Mouse (Mus musculus) embryonic facial prominence, embryonic 13.5 days (tissue): ENCODE results near the gene Cacna1s. TPM values are rescaled to one million over a fixed set of nuclear protein-coding genes. Genes with fewer than 3 reads are reported as not detected.
A peak's percentile ranks its signal among the peaks of the same experiment; 100 is the strongest.

Source experiments
- ATAC-seq: fragments of 200-750 bp; cut with Nextera tagmentation; 2 replicates; pipeline ENCODE4 v1.8.0; 2017; ENCODE audit warnings: low read depth; ENCODE audit not compliant: insufficient number of reproducible peaks, insufficient read depth, low FRiP score, low TSS enrichment
- H3K27ac ChIP-seq: fragments of 300-500 bp; sonication (generic); 2 replicates; pipeline ENCODE4 v1.5.1; 2015; ENCODE audit warnings: moderate library complexity, mild to moderate bottlenecking, inconsistent platforms
- H3K27me3 ChIP-seq: fragments of 300-500 bp; sonication (generic); 2 replicates; pipeline ENCODE4 v1.6.1; 2015; ENCODE audit warnings: mild to moderate bottlenecking, inconsistent platforms
- H3K36me3 ChIP-seq: fragments of 300-500 bp; sonication (generic); 2 replicates; pipeline ENCODE4 v1.6.1; 2015; ENCODE audit warnings: mild to moderate bottlenecking, inconsistent platforms
- H3K4me1 ChIP-seq: fragments of 300-500 bp; sonication (generic); 2 replicates; pipeline ENCODE4 v1.6.1; 2015; ENCODE audit warnings: inconsistent platforms
- H3K4me2 ChIP-seq: fragments of 300-500 bp; sonication (generic); 2 replicates; pipeline ENCODE4 v1.6.1; 2015; ENCODE audit warnings: moderate library complexity, mild to moderate bottlenecking, inconsistent platforms
- H3K4me3 ChIP-seq: fragments of 300-500 bp; sonication (generic); 2 replicates; pipeline ENCODE4 v1.5.1; 2015; ENCODE audit warnings: mild to moderate bottlenecking, inconsistent platforms
- H3K9ac ChIP-seq: fragments of 300-500 bp; sonication (generic); 2 replicates; pipeline ENCODE4 v1.6.1; 2015; ENCODE audit warnings: mild to moderate bottlenecking, inconsistent platforms
- H3K9me3 ChIP-seq: fragments of 300-500 bp; sonication (generic); 2 replicates; pipeline ENCODE4 v1.6.1; 2016; ENCODE audit warnings: inconsistent platforms
- WGBS: fragments of 180-500 bp; shearing (Covaris S2); methylation state at CpG from one replicate; pipeline ENCODE4 v1.1.7; 2015; ENCODE audit warnings: mixed read lengths; 5-methylcytosine and 5-hydroxymethylcytosine counted together
- polyA plus RNA-seq: library from polyadenylated mRNA; unstranded; fragments of >200 nt; fragmentation: Nextera tagmentation; extraction: Ambion mirVana; gene quantifications from 2 replicates; pipeline ENCODE4 v1.2.1, GENCODE M21; 2015

Gene Cacna1s
- polyA plus RNA-seq: 0.70 and 1.3 TPM in 2 replicates

DNA sequence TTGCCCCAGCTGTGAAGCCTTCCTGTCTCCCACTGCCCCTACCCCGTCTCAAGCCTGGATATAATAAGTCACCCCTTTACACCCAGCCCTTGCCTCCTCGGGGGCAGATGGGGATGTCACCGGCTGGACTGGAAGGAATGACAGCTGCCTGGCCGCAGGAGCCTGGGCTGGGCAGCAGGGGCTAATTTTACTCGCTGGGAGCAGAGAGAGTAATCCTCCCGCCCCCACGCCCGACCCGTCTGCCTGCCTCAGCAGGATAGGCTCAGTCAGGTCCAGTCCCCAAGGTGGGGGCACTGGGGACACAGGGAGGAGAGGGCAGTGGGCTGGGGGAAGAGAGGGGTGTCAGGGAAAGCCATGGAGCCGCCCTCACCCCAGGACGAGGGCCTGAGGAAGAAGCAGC, at the start of gene Cacna1s:
Gene Cacna1s, plus strand, starts transcription at position 204 of the 400 bp plus-strand sequence.
- ATAC-seq: no peak
- WGBS: 28% methylated on average over 11 of the region's 11 CpGs
- Histone ChIP-seq H3K9ac (no peak within 1 kb of the TSS), H3K27me3 (peaks cover 59% of the 10 kb centered on the region), H3K36me3 (no peaks in the 10 kb centered on the region), H3K4me2 (peak within 1 kb of the TSS; percentile 64; the same call in 1 of the 2 replicates), H3K4me1 (peaks cover 18% of the 10 kb centered on the region), H3K9me3 (no peaks in the 10 kb centered on the region), H3K4me3 (no peak within 1 kb of the TSS), H3K27ac (no peak within 1 kb of the TSS)

GRCm38 (mm10) chr1:136006292-136006748, 46.2 kb upstream of the Cacna1s start, which contains the start of gene Igfn1:
Igfn1 (minus strand) TSS chr1:136006342.
- WGBS: 70% methylated on average over 3 of the region's 3 CpGs
- peak within 1 kb of the TSS; percentile 79 for H3K4me2 ChIP-seq
- no peaks in the 10 kb centered on the region for H3K36me3 ChIP-seq
- no peak for ATAC-seq
- peaks cover 6% of the 10 kb centered on the region for H3K4me1 ChIP-seq
- peaks cover 34% of the 10 kb centered on the region for H3K27me3 ChIP-seq
- H3K9ac ChIP-seq: no peak within 1 kb of the TSS
- H3K27ac ChIP-seq: no peak within 1 kb of the TSS
- H3K4me3 ChIP-seq: peak within 1 kb of the TSS; percentile 46
- no peaks in the 10 kb centered on the region for H3K9me3 ChIP-seq

- Histone ChIP-seq H3K9ac (peak within 1 kb of the TSS; percentile 68), H3K27me3 (peaks cover 34% of the 10 kb centered on the region), H3K4me3 (peak within 1 kb of the TSS; percentile 46), H3K36me3 (no peaks in the 10 kb centered on the region), H3K4me2 (peak within 1 kb of the TSS; percentile 79), H3K9me3 (no peaks in the 10 kb centered on the region), H3K4me1 (peaks cover 6% of the 10 kb centered on the region), H3K27ac (no peak within 1 kb of the TSS)
- ATAC-seq: no peak
- WGBS: 3% methylated on average over 37 of the region's 37 CpGs
Observed at GRCm38 (mm10) chr1:136007211-136008158, 45.1 kb upstream of the Cacna1s start, which contains the start of gene Tmem9. Tmem9 (plus strand) TSS chr1:136008150.

DNA sequence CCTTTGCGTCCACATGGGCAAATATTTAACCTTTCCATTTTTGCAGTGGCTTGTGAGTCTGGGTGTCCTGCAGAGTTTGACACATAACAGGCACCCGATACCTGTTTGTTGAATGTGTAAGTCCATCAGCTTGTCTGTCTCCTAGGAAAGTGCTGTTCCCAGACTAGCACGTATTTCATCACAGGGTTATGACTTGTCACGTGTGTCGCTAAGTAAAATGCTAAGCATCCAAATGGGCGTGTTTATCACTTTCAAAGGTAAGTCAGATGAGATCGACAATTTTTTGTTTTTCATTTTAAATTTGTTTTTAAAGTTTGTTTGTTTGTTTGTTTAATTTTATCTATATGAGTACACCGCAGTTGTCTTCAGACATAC, 44.4 kb upstream of the Cacna1s start:
- ATAC-seq: no peak
- Histone ChIP-seq H3K4me2 (peak overlapping the region; percentile 79), H3K4me3 (peak overlapping the region; percentile 46), H3K4me1 (peaks cover 6% of the 10 kb centered on the region), H3K9ac (peak overlapping the region; percentile 68; the same call in 1 of the 2 replicates), H3K27ac (no peak overlapping the region), H3K36me3 (no peaks in the 10 kb centered on the region), H3K27me3 (peaks cover 34% of the 10 kb centered on the region), H3K9me3 (no peaks in the 10 kb centered on the region)
- WGBS: 22% methylated on average over 8 of the region's 8 CpGs

- H3K4me1 ChIP-seq: peaks cover 6% of the 10 kb centered on the region
- ATAC-seq: no peak
- no peak overlapping the region for H3K4me2 ChIP-seq
- H3K27ac ChIP-seq: no peak overlapping the region
- no peak overlapping the region for H3K4me3 ChIP-seq
- 85% methylated on average over 4 of the region's 4 CpGs for WGBS
- no peak overlapping the region for H3K9ac ChIP-seq
- H3K9me3 ChIP-seq: no peaks in the 10 kb centered on the region
- H3K27me3 ChIP-seq: peaks cover 34% of the 10 kb centered on the region
- no peaks in the 10 kb centered on the region for H3K36me3 ChIP-seq
Observed at GRCm38 (mm10) chr1:136010247-136010646, 42.3 kb upstream of the Cacna1s start.

DNA sequence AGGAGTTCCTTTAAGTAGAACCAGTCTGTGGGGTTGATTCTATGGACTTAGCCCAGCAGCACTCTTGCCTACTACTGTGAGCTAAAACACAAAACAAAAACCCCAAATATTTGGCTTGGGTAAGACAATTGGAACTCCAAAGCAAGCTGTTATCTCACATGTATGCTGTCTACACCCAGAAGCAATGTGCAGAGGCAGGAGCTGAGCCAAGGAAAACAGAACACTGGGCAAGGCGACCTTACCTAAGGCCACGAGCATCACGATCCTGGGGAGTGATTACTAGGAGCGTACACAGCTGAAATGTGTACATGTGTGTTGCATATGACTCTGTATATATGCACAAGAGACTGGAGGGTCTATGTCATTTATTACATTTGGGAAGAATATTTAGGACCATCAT, 39.0 kb upstream of the Cacna1s start:
- Histone ChIP-seq H3K4me2 (no peak overlapping the region), H3K27ac (no peak overlapping the region), H3K9ac (no peak overlapping the region), H3K27me3 (peaks cover 7% of the 10 kb centered on the region), H3K4me3 (no peak overlapping the region), H3K4me1 (peaks cover 7% of the 10 kb centered on the region), H3K9me3 (no peaks in the 10 kb centered on the region), H3K36me3 (no peaks in the 10 kb centered on the region)
- ATAC-seq: no peak
- 79% methylated on average over 4 of the region's 4 CpGs for WGBS

GRCm38 (mm10) chr1:136014796-136015502, 37.6 kb upstream of the Cacna1s start:
- Histone ChIP-seq H3K27me3 (no peaks in the 10 kb centered on the region), H3K4me2 (no peak overlapping the region), H3K9me3 (no peaks in the 10 kb centered on the region), H3K4me1 (peaks cover 18% of the 10 kb centered on the region), H3K27ac (no peak overlapping the region), H3K36me3 (no peaks in the 10 kb centered on the region), H3K9ac (no peak overlapping the region), H3K4me3 (no peak overlapping the region)
- ATAC-seq: no peak
- 81% methylated on average over 2 of the region's 2 CpGs for WGBS

DNA sequence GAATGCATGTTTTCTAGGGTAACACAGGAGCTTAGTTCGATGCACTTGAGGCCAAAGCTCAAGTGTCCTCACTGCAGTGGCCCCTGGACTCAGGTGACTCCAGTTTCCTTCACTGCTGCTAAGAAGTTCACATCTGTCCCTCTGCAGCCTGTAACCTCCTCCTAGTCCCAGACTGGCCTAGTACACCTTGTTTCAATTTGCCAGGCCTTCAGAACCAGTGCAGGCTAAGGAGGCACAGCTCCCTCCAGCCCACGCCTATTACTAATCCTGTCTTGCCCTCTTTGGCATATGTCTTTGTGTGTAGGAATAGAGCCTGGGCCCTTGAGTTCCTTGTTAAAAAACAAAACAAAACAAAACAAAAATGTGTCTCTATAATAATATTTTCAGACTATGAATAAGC, 35.2 kb upstream of the Cacna1s start:
- 35% methylated on average over 2 of the region's 2 CpGs for WGBS
- Histone ChIP-seq H3K4me3 (peak overlapping the region; percentile 78; the same call in 1 of the 2 replicates), H3K36me3 (peaks cover 19% of the 10 kb centered on the region), H3K27me3 (no peaks in the 10 kb centered on the region), H3K27ac (peak overlapping the region; percentile 48), H3K9ac (no peak overlapping the region), H3K4me1 (peaks cover 18% of the 10 kb centered on the region), H3K4me2 (peak overlapping the region; percentile 88), H3K9me3 (no peaks in the 10 kb centered on the region)
- no peak for ATAC-seq

GRCm38 (mm10) chr1:136017907-136018313, 34.6 kb upstream of the Cacna1s start:
- ATAC-seq: peak; percentile 97
- Histone ChIP-seq H3K4me2 (peak overlapping the region; percentile 88), H3K9ac (peak overlapping the region; percentile 89), H3K36me3 (peaks cover 25% of the 10 kb centered on the region), H3K4me1 (peaks cover 18% of the 10 kb centered on the region), H3K9me3 (no peaks in the 10 kb centered on the region), H3K4me3 (peak overlapping the region; percentile 78), H3K27me3 (no peaks in the 10 kb centered on the region), H3K27ac (peak overlapping the region; percentile 89)
- under 1% methylated on average over 22 of the region's 22 CpGs for WGBS

- Histone ChIP-seq H3K36me3 (peaks cover 31% of the 10 kb centered on the region), H3K4me3 (peak overlapping the region; percentile 78), H3K9me3 (no peaks in the 10 kb centered on the region), H3K27ac (peak overlapping the region; percentile 89), H3K4me2 (peak overlapping the region; percentile 88), H3K27me3 (no peaks in the 10 kb centered on the region), H3K9ac (peak overlapping the region; percentile 89), H3K4me1 (peaks cover 18% of the 10 kb centered on the region)
- 0 out of 2 replicates have a peak, but pooled peaks have one; percentile 40 for ATAC-seq
- WGBS: 2% methylated on average over 24 of the region's 24 CpGs
Observed at GRCm38 (mm10) chr1:136018390-136019189, 34.0 kb upstream of the Cacna1s start.

DNA sequence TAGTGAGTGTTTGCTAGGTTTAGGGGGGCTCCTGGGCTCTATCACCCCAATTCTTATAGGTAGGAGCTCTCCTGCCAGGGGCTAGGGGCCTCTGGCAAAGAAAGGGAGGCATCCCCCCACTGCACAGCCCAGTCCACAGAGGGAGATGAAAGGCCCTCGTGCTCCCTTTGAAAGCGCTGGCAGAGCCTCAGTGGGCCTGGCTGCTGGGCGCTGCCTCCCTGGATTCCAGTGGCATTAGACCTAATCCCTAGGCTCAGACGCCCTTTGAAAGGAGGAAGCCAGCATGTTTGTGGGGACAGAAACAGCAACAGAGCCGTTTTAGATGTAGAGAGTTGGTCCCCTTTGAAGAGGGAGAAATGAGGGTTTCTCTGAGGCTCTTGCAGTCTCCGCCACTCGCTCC, 22.3 kb upstream of the Cacna1s start:
- Histone ChIP-seq H3K4me3 (no peak overlapping the region), H3K36me3 (peaks cover 100% of the 10 kb centered on the region), H3K9ac (peak overlapping the region; percentile 44; the same call in 1 of the 2 replicates), H3K27ac (no peak overlapping the region), H3K4me1 (peaks cover 14% of the 10 kb centered on the region), H3K9me3 (no peaks in the 10 kb centered on the region), H3K27me3 (no peaks in the 10 kb centered on the region), H3K4me2 (no peak overlapping the region)
- ATAC-seq: no peak
- 41% methylated on average over 7 of the region's 7 CpGs for WGBS
